Mouse (Mus musculus): ENCODE data around the gene Adgrl3. TPM values are rescaled to one million over a fixed set of nuclear protein-coding genes. Genes with fewer than 3 reads are reported as not detected.

The Adgrl3 gene
- polyA plus RNA-seq, 1 experiment from 2014 or later = 8.5 TPM

Small RNA genes within 50 kb of the gene (microRNA-seq; reads per million reads assigned to microRNA genes)
- not detected for gene Gm22048
